Mouse (Mus musculus): ENCODE data around the gene Ccno.

Ccno gene

DNA sequence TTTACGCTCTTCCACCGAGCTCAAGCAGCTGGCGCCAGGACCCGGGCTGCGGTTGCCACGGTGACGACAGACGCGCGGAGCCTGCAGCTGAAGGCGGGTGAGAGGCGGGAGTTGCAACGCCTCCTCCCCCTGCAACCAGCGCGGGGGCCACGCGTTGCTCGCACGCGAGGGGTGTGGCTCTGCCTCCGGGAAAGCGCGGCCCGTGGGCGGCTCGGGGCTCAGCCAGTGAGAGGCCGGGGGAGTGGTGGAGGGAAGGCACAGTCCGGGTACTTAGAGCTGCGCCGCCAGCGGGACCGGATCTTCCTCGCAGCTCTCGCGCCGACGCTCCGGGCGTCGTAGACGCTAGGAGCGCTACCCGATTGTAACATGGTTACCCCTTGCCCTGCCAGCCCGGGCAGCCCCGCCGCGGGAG is at the start of gene Ccno:
TSS of gene Ccno (plus strand) at position 271 of the 412 bp plus-strand sequence.
- DNase-seq (ENCODE audit: low spot score), result peak; percentile 81

DNA sequence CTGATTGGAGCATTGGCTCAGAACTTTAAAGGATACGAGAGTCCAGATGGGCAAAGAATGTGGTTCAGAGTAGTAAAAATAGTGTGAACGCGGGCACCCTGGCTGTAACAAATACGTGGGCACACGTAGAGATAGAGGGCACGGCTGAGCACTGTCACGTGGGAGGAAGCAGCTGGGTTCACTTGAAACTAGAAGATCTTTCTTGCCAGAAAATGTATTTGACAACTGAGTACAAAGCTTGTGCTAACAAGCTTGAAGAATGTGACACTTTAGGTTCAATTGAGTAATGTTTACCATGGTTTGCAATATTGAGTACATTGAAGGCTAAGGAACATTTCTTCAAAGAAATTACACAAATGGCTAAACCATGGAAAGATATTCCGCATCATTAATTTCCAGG is 49.5 kb upstream of the Ccno start:
- DNase-seq (ENCODE audit: low spot score), result no peak

DNA sequence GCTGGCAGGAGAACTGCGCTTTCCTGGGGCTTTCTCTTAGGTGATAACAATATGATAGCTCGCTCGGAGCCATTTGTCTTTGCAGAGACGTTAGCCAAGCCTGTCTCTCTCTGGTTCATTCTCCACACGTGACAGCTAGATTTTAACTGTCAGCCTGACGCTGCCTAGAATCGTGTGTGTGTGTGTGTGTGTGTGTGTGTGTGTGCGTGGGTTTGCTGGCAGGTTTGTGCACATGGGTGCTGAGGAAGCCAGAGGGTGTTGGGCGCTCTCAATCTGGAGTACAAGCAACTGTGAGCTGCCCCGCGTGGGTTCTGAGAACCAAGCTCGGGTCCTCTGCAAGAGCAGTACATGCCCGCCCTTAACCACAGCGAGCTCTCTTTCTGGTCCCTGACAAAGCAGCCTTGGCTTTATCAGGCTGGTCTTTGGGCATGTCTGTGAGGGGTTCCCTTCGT is 45.7 kb upstream of the Ccno start:
- no peak for DNase-seq (ENCODE audit: low spot score)

- DNase-seq (ENCODE audit: low spot score), result no peak
Observed at GRCm38 (mm10) chr13:112945312-112945711, 42.3 kb upstream of the Ccno start.

DNA sequence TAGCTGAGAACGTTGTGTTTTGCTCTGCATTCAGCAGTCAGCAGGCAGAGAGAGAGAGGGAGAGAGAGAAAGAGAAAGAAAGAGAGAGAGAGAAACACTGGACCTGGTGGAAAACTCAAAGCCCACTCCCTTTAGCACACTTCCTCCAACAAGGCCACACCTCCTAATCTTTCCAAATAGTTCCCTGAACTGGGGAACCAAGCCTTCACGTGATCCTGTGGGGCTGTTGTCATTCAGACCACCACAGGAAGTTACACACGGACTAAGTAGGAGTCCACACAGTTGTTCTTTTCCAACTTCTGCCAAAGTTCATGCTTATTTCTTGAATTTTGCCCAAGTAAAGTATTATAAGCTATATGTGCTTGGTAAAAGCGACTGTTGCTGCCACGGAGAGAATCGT is 41.7 kb upstream of the Ccno start:
- DNase-seq (ENCODE audit: low spot score), result no peak

DNA sequence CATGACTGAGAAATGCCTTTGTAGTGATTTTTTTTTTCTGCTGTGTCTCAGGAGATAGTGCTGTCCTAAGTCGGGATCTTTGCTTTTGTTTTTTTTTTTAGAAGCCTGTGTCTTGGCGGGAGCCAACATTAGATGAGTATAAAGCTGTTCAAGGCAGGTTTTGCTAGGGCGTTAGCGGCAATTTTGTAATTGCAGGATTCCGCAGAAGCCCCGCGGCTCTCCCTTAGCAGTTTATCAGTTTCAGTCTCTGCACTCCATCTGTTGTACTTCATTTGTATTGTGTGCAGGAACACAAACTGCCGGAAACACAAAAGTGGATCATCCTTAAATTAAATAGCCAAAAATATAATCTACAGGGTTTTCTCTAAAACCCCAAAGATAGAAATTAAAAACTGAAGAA is 33.5 kb upstream of the Ccno start:
- DNase-seq (ENCODE audit: low spot score), result no peak

DNA sequence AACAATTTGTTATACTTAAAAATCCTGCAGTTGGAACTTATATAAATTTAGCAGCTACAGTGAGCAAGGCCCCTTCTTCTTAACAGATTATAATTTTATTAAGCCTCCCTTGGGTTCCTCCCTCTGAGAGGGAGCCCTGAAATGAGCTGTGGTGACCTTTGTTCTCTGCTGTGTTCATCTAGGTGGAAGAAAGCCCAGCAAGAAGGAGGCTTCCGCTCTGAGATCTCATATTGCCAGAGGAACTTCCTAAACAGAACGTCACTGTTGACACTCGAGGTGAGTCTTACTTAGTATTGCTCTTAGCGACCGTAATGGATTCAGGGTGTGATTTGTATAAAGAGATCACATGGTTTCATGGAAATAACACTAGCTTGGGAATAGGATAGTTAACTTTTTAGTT is 24.5 kb upstream of the Ccno start:
- no peak for DNase-seq (ENCODE audit: low spot score)

DNA sequence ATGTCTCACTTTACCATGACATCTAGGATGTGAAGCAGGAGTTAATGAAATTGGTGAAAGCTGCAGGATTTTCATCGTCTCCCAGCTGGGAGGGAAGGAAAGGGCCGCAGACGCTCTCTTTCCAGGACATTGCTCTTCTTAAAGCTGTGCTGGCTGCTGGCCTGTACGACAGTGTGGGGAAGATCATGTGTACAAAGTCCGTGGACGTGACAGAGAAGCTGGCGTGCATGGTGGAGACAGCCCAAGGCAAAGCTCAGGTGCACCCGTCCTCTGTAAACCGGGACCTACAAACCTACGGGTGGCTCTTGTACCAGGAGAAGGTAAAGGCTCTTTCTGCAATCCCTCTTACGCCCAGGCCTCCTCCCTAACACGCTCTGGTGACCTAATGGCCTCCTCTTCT is 23.2 kb upstream of the Ccno start:
- no peak for DNase-seq (ENCODE audit: low spot score)

GRCm38 (mm10) chr13:112967267-112967666 is 20.3 kb upstream of the Ccno start:
- DNase-seq (ENCODE audit: low spot score), result no peak

- DNase-seq (ENCODE audit: low spot score), result no peak
Observed at GRCm38 (mm10) chr13:112976720-112977119, 10.9 kb upstream of the Ccno start.

GRCm38 (mm10) chr13:112985605-112986450 is 1.8 kb upstream of the Ccno start:
- no peak for DNase-seq (ENCODE audit: low spot score)

- DNase-seq (ENCODE audit: low spot score), result no peak
Observed at GRCm38 (mm10) chr13:112986451-112986950, 1.1 kb upstream of the Ccno start.

DNA sequence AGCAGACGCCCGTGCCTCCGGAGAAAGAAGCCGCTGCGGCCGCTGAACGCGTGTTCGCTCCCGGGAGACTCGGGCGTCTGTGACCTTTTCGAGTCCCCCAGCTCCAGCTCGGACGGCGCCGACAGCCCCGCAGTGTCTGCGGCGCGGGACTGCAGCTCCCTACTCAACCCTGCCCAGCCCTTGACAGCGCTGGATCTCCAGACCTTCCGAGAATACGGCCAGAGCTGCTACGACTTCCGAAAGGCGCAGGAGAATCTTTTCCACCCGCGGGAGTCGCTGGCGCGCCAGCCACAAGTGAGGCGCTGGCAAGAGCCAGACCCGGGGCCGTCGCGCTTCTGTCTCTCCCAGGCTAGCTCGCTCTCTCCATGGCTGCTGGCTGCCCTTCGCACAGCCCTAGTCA is 389 bp downstream of the Ccno start:
- DNase-seq (ENCODE audit: low spot score), result no peak

DNA sequence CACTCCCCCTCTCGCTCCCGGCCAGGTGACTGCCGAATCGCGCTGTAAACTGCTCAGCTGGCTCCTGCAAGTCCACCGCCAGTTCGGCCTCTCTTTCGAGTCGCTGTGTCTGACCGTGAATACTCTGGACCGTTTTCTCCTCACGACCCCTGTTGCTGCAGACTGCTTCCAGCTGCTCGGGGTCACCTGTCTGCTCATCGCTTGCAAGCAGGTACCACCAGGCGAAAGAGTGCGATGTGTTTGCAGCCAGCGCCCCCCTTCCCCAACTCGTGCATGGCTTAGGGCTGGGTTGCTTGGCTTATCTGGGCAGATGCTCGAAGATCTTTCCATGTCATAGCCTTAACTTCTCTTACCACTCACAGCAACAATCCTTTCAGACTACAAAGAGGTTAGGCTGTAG is 1.3 kb downstream of the Ccno start:
- DNase-seq (ENCODE audit: low spot score), result no peak

DNA sequence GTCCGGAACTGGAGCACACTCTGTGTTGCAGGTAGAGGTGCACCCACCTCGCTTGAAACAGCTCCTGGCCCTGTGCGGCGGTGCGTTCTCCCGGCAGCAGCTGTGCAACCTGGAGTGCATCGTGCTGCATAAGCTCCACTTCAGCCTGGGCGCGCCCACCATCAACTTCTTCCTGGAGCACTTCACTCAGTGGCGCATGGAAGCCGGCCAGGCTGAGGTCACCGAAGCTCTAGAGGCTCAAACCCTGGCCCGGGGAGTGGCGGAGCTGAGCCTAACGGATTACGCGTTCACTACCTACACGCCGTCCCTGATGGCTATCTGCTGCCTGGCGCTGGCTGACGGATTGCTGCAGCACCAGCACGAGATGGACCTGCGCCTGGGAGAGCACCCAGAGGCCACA is 1.9 kb downstream of the Ccno start:
- no peak for DNase-seq (ENCODE audit: low spot score)

- DNase-seq (ENCODE audit: low spot score), result no peak
Observed at GRCm38 (mm10) chr13:112990346-112990745, 2.7 kb downstream of the Ccno start.

DNA sequence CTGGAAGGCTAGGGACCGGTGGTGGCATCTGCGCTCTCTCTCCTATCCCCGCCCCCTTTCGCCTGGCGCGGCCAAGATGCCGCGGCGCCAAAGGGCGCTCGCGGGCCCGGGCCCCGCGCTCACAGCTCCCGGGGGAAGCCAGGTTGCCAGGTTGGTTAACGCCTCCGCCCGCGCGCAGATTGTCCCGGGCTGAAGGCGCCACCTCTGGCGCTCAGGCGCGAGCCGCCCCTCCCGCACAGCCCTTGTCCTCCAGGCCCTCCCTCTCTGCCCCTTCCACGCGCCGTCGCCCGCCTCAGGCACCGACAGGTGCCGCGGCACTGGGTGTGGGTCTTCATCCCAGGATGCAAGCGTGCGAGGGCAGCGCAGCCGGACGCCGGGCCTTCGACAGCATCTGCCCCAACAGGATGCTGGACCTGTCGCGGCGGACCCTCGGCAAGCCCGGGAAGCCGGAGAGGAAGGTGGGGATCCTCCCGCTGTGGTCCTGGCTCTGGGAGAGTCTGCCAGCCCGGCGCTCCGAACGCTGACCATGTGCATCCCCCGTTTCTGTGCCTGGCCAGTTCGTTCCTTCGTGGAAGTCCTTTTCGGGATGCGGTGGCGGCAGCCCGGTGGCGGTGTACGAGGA is 6.0 kb downstream of the Ccno start, which contains the start of gene Mcidas:
TSS of gene Mcidas (plus strand) at position 315 of the 622 bp plus-strand sequence.
- DNase-seq (ENCODE audit: low spot score), result no peak

DNA sequence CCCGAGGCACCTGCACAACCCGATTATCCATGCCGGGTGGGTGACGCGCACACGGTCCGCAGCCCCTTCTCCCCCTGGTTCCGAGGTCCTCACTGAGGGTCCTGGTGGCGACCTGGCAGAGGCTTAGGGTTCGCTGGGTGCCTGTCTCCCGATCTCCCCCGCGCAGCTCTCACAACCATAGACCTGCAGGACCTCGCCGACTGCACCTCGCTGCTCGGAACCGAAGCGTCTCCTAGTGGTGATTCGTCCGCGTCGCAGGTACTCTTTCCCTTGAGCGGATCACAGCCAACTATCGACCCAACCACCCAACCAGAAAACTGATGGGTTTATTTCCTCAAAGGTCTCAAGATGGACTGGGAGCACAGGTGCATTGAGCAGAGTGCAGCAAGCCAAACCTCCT is 6.6 kb downstream of the Ccno start:
- peak; percentile 47 for DNase-seq (ENCODE audit: low spot score)

GRCm38 (mm10) chr13:112996407-112996806 is 8.8 kb downstream of the Ccno start:
- DNase-seq (ENCODE audit: low spot score), result no peak

DNA sequence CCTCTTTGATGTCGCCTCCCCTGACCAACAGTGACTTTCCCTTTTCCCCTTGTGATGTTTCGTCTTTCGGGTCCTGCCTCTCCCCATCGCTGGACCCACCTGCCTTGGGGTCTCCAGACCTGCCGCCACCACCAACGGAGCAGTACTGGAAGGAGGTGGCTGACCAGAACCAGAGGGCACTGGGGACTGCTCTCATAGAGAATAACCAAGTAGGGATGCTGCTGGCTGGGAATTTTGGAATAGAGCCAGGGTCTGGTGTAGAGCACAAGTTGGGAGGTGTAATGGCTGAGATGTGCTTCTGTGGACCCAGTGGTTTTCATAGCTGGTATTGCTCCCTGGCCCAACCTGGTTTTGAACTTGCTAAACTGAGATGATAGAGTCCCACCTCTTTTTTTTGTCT is 9.8 kb downstream of the Ccno start:
- no peak for DNase-seq (ENCODE audit: low spot score)

DNA sequence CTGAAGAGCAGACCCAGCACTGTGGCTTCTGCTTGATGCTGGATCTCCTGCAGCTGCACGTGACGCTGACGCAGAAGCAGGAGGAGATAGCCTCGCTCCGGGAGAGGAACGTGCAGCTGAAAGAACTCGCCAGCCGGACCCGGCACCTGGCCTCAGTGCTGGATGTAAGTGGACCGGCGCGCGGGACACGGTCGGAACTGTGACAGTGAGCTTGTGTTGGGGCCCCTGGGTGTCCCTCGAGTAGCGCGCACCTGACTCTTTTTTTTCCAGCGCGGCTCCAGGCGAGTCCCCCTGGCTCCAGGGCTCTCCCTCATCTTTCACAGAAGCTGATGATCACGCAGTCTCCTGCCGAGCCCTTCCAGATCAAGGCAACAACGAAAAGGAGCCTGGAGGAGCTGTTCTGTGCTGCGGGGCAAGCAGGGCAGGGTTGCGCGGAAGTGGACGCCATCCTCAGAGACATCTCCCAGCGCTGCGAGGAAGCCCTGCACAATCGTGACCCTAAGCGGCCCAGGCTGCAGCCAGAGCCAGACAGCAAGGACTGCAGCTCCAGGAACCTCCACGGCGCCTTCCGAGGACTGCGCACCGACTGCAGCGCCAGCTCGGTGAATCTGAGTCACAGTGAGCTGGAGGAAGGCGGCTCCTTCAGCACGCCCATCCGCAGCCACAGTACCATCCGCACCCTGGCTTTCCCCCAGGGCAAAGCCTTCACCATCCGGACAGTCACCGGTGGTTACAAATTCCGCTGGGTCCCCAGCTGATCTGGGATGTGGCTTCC is 11.0 kb downstream of the Ccno start:
- DNase-seq (ENCODE audit: low spot score), result no peak

GRCm38 (mm10) chr13:113000090-113000489 is 12.5 kb downstream of the Ccno start:
- no peak for DNase-seq (ENCODE audit: low spot score)

All from ovary, postnatal 14 days (tissue).